In the genomic region with DNA sequence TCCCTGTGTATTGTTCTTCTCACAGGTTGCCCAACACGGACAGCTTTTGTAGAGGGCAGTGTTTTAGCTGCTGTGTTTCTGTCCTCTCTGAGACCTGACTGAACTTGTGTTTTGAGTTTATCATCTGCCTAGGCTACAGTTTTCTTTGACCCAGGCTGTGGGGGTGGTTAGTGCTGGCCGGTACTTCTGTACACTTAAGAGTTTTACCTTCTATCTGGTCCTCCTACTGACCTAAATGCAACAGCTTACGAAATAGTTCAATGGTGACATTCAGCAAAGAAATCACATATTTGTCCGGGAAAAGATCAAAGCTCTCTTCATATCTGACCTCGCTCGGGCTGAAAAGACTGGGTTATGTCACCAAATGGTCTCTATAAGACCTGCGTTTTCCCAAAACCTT, we compare ENCODE assay signal across 19 mouse cellular contexts. TPM values are rescaled to one million over a fixed set of nuclear protein-coding genes. Genes with fewer than 3 reads are reported as not detected.
DNase-seq lines count a peak whose midpoint lies in the region; ATAC-seq and TF ChIP-seq lines count a peak whose summit lies in the region.
"Had no signal": no experiment of that assay in that cellular context is flagged by ENCODE, and none has a peak within 500 bp of the region (broad histone marks: within the 10 kb centered on the region; RNA-seq: fewer than 3 reads in every experiment).

No protein-coding gene starts in this region.

- peaks cover 3% of the 10 kb centered on the region; the same call in 1 of the 2 replicates for H3K9me3 ChIP-seq in liver, embryonic 11.5 days (ENCODE audit: control insufficient read depth, low read length)
- H3K9me3 ChIP-seq in liver, embryonic 12.5 days (replicated peaks) = no peaks in the 10 kb centered on the region
- H3K9me3 ChIP-seq in liver, embryonic 16.5 days (replicated peaks; ENCODE audit: control insufficient read depth, low read length) = no peaks in the 10 kb centered on the region
- H3K9me3 ChIP-seq in midbrain, embryonic 11.5 days (ENCODE audit: control insufficient read depth, low read length) = no peaks in the 10 kb centered on the region; the same call in 1 of the 2 replicates

- no peak for TF ChIP-seq CTCF in layer of hippocampus, adult 2 months (conservative IDR thresholded peaks at IDR 0.05)

- no peak overlapping the region for H3K9ac ChIP-seq in liver, embryonic 11.5 days (ENCODE audit: low read depth, low read length)
- no peak overlapping the region for H3K9ac ChIP-seq in liver, embryonic 12.5 days
- no peak overlapping the region for H3K9ac ChIP-seq in liver, embryonic 16.5 days (ENCODE audit: low read depth, low read length)
- H3K9ac ChIP-seq in midbrain, embryonic 11.5 days (ENCODE audit: low read length) = no peak overlapping the region
- H3K9ac ChIP-seq: heart, embryonic 13.5 days; hindbrain, embryonic 12.5 days had no signal

- H3K27ac ChIP-seq in liver, embryonic 11.5 days (ENCODE audit: low read depth, low read length) = no peak overlapping the region; the same call in 1 of the 2 replicates
- H3K27ac ChIP-seq in liver, embryonic 12.5 days = peak overlapping the region; percentile 25; the same call in 1 of the 2 replicates
- H3K27ac ChIP-seq in liver, embryonic 16.5 days (ENCODE audit: low read length) = peak overlapping the region; percentile 56; the same call in 1 of the 2 replicates
- H3K27ac ChIP-seq in midbrain, embryonic 11.5 days (ENCODE audit: low read depth, low read length) = no peak overlapping the region
- no peak overlapping the region for H3K27ac ChIP-seq in layer of hippocampus, adult 2 months
- H3K27ac ChIP-seq: embryonic facial prominence, embryonic 10.5 days; forebrain, embryonic 10.5 days; heart, embryonic 13.5 days; hindbrain, embryonic 12.5 days had no signal

- no peaks in the 10 kb centered on the region for H3K27me3 ChIP-seq in liver, embryonic 11.5 days (replicated peaks; ENCODE audit: control insufficient read depth, insufficient read depth, low read length)
- no peaks in the 10 kb centered on the region for H3K27me3 ChIP-seq in liver, embryonic 12.5 days (replicated peaks)
- no peaks in the 10 kb centered on the region for H3K27me3 ChIP-seq in liver, embryonic 16.5 days (ENCODE audit: control insufficient read depth, insufficient read depth, low read depth, low read length)
- no peaks in the 10 kb centered on the region for H3K27me3 ChIP-seq in midbrain, embryonic 11.5 days (ENCODE audit: control insufficient read depth, insufficient read depth, low read length)
- H3K27me3 ChIP-seq: heart, embryonic 13.5 days; hindbrain, embryonic 12.5 days had no signal

- no peaks in the 10 kb centered on the region for H3K36me3 ChIP-seq in liver, embryonic 11.5 days (ENCODE audit: control insufficient read depth, insufficient read depth, low read length)
- H3K36me3 ChIP-seq in liver, embryonic 12.5 days = no peaks in the 10 kb centered on the region
- H3K36me3 ChIP-seq in liver, embryonic 16.5 days (ENCODE audit: control insufficient read depth, insufficient read depth) = no peaks in the 10 kb centered on the region
- no peaks in the 10 kb centered on the region for H3K36me3 ChIP-seq in midbrain, embryonic 11.5 days (ENCODE audit: control insufficient read depth, insufficient read depth, low read length)
- H3K36me3 ChIP-seq: embryonic facial prominence, embryonic 10.5 days; forebrain, embryonic 10.5 days; heart, embryonic 13.5 days; hindbrain, embryonic 12.5 days had no signal

- no peak for ATAC-seq in liver, embryonic 11.5 days (replicated peaks; ENCODE audit: low FRiP score)
- peak; percentile 55 for ATAC-seq in liver, embryonic 12.5 days
- peak; percentile 93 for ATAC-seq in liver, embryonic 16.5 days (ENCODE audit: low read depth)
- no peak for ATAC-seq in midbrain, embryonic 11.5 days (ENCODE audit: low FRiP score)
- ATAC-seq: forebrain, embryonic 14.5 days; hindbrain, embryonic 16.5 days; inflammation-experienced regulatory T-cells, adult 6 months had no signal

- no peak overlapping the region for H3K4me2 ChIP-seq in liver, embryonic 11.5 days
- no peak overlapping the region for H3K4me2 ChIP-seq in liver, embryonic 12.5 days
- no peak overlapping the region for H3K4me2 ChIP-seq in liver, embryonic 16.5 days (ENCODE audit: low read depth, low read length)
- H3K4me2 ChIP-seq in midbrain, embryonic 11.5 days = no peak overlapping the region
- H3K4me2 ChIP-seq: heart, embryonic 13.5 days; hindbrain, embryonic 12.5 days had no signal

- 73% methylated on average over 7 of the region's 7 CpGs for WGBS in liver, embryonic 11.5 days
- 59% methylated on average over 7 of the region's 7 CpGs for WGBS in liver, embryonic 12.5 days (ENCODE audit: insufficient replicate concordance)
- WGBS in liver, embryonic 16.5 days (ENCODE audit: insufficient replicate concordance) = 55% methylated on average over 7 of the region's 7 CpGs
- 88% methylated on average over 7 of the region's 7 CpGs for WGBS in midbrain, embryonic 11.5 days

- H3K4me3 ChIP-seq in liver, embryonic 11.5 days (ENCODE audit: low read depth, low read length) = no peak overlapping the region
- no peak overlapping the region for H3K4me3 ChIP-seq in liver, embryonic 12.5 days
- no peak overlapping the region for H3K4me3 ChIP-seq in liver, embryonic 16.5 days (ENCODE audit: low read depth, low read length)
- H3K4me3 ChIP-seq in midbrain, embryonic 11.5 days (ENCODE audit: low read depth, low read length) = no peak overlapping the region
- H3K4me3 ChIP-seq in layer of hippocampus, adult 2 months = no peak overlapping the region
- H3K4me3 ChIP-seq: embryonic facial prominence, embryonic 10.5 days; forebrain, embryonic 10.5 days; heart, embryonic 13.5 days; hindbrain, embryonic 12.5 days had no signal

- DNase-seq in liver = peak; percentile 13
- DNase-seq in liver, embryonic 11.5 days (ENCODE audit: low spot score) = no peak
- no peak for DNase-seq in midbrain, embryonic 11.5 days (ENCODE audit: low spot score, missing footprints)
- no peak for DNase-seq in layer of hippocampus, adult 2 months (ENCODE audit: low spot score in 2 of 2)
- DNase-seq: cerebellum, adult 18-20 months; cerebellum, adult 9-11 months; cerebellum, postnatal 36 days; gastrocnemius, postnatal 36 days; heart, adult 11 months; heart, postnatal 4 days had no signal

- H3K4me1 ChIP-seq in liver, embryonic 11.5 days (replicated peaks; ENCODE audit: control insufficient read depth, insufficient read depth, low read length) = no peaks in the 10 kb centered on the region
- no peaks in the 10 kb centered on the region for H3K4me1 ChIP-seq in liver, embryonic 12.5 days
- no peaks in the 10 kb centered on the region for H3K4me1 ChIP-seq in liver, embryonic 16.5 days (ENCODE audit: control insufficient read depth, low read depth, low read length)
- H3K4me1 ChIP-seq in midbrain, embryonic 11.5 days (ENCODE audit: control insufficient read depth, insufficient read depth, low read length) = no peaks in the 10 kb centered on the region
- H3K4me1 ChIP-seq: forebrain, embryonic 10.5 days; heart, embryonic 13.5 days; hindbrain, embryonic 12.5 days had no signal

RNA-seq across cellular contexts. Expression of gene Klf12, which starts 39.8 kb away (rescaled TPM):
- 11.6 and 11.8 TPM in 2 replicates for polyA plus RNA-seq in liver, embryonic 11.5 days (2014; fragmentation: Nextera tagmentation; extraction: Ambion mirVana)
- polyA plus RNA-seq in liver, embryonic 12.5 days (2016; fragmentation: Nextera tagmentation; extraction: Ambion mirVana) = 5.4 and 6.7 TPM in 2 replicates
- polyA plus RNA-seq in liver, embryonic 16.5 days (2015; fragmentation: Nextera tagmentation; extraction: Ambion mirVana) = 5.7 and 7.4 TPM in 2 replicates
- 27.7 and 35.8 TPM in 2 replicates for polyA plus RNA-seq in midbrain, embryonic 11.5 days (2014; fragmentation: Nextera tagmentation; extraction: Ambion mirVana)
- 10 to 100 TPM; 39.2 to 40.1 TPM for total RNA-seq in layer of hippocampus, adult 2 months (2021)

Comparison
In these comparisons a context has a peak if more than half of its experiments do, and no peak if none do; other contexts are left out.
1. ATAC-seq: peak in liver, embryonic 12.5 days (single experiment) and liver, embryonic 16.5 days (single experiment); none in liver, embryonic 11.5 days (single experiment) and midbrain, embryonic 11.5 days (single experiment).
2. H3K27ac ChIP-seq: peak in liver, embryonic 12.5 days (single experiment) and liver, embryonic 16.5 days (single experiment); none in liver, embryonic 11.5 days (single experiment), midbrain, embryonic 11.5 days (single experiment) and layer of hippocampus, adult 2 months (single experiment).